Mouse (Mus musculus) embryonic facial prominence, embryonic 15.5 days (tissue): ENCODE measurements around the gene Adam21. TPM values are rescaled to one million over a fixed set of nuclear protein-coding genes. Genes with fewer than 3 reads are reported as not detected.
A peak's percentile ranks its signal among the peaks of the same experiment; 100 is the strongest.
"Not testable (repeated sequence)": the region's sequence is repeated elsewhere in the genome, so short reads cannot be mapped to it uniquely, and the experiment has no call there.

Experiments used
- ATAC-seq: fragments of 200-750 bp; cut with Nextera tagmentation; 2 replicates; pipeline ENCODE4 v1.8.0; 2017; ENCODE audit warnings: low read depth, moderate TSS enrichment; ENCODE audit not compliant: insufficient number of reproducible peaks, low FRiP score, low TSS enrichment
- H3K27ac ChIP-seq: fragments of 300-500 bp; sonication (generic); replicated peaks from 2 replicates; pipeline ENCODE4 v1.5.1; 2015; ENCODE audit warnings: mild to moderate bottlenecking, inconsistent platforms
- H3K27me3 ChIP-seq: fragments of 300-500 bp; sonication (generic); 2 replicates; pipeline ENCODE4 v1.6.1; 2015; ENCODE audit warnings: inconsistent platforms
- H3K36me3 ChIP-seq: fragments of 300-500 bp; sonication (generic); 2 replicates; pipeline ENCODE4 v1.6.1; 2015; ENCODE audit warnings: mild to moderate bottlenecking, inconsistent platforms
- H3K4me1 ChIP-seq: fragments of 300-500 bp; sonication (generic); 2 replicates; pipeline ENCODE4 v1.6.1; 2015; ENCODE audit warnings: inconsistent platforms
- H3K4me2 ChIP-seq: fragments of 300-500 bp; sonication (generic); replicated peaks from 2 replicates; pipeline ENCODE4 v1.6.1; 2015; ENCODE audit warnings: mild to moderate bottlenecking, inconsistent platforms
- H3K4me3 ChIP-seq: fragments of 300-500 bp; sonication (generic); replicated peaks from 2 replicates; pipeline ENCODE4 v1.5.1; 2015; ENCODE audit warnings: mild to moderate bottlenecking, inconsistent platforms
- H3K9ac ChIP-seq: fragments of 300-500 bp; sonication (generic); 2 replicates; pipeline ENCODE4 v1.6.1; 2015; ENCODE audit warnings: inconsistent platforms
- H3K9me3 ChIP-seq: fragments of 300-500 bp; sonication (generic); replicated peaks from 2 replicates; pipeline ENCODE4 v1.6.1; 2016; ENCODE audit warnings: inconsistent platforms
- WGBS: fragments of 180-500 bp; shearing (Covaris S2); methylation state at CpG from one replicate; pipeline ENCODE4 v1.1.7; 2015; 5-methylcytosine and 5-hydroxymethylcytosine counted together
- polyA plus RNA-seq: library from polyadenylated mRNA; unstranded; fragments of >200 nt; fragmentation: Nextera tagmentation; extraction: Ambion mirVana; gene quantifications from 2 replicates; pipeline ENCODE4 v1.2.1, GENCODE M21; 2015

Gene Adam21
- polyA plus RNA-seq, 1 experiment from 2014 or later = 0.49 TPM

- Histone ChIP-seq H3K9me3 (no peaks in the 10 kb centered on the region), H3K4me3 (peak overlapping the region; percentile 87), H3K4me2 (peak overlapping the region; percentile 59), H3K27ac (no peak overlapping the region), H3K4me1 (peaks cover 6% of the 10 kb centered on the region; the same call in 1 of the 2 replicates), H3K9ac (peak overlapping the region; percentile 61; the same call in 1 of the 2 replicates), H3K27me3 (no peaks in the 10 kb centered on the region), H3K36me3 (no peaks in the 10 kb centered on the region)
- WGBS = 32% methylated on average over 4 of the region's 4 CpGs
- ATAC-seq = peak; percentile 24; the same call in 1 of the 2 replicates
Measured at GRCm38 (mm10) chr12:81533029-81533419, 35.2 kb downstream of the Adam21 start.

- WGBS = under 1% methylated on average over 46 of the region's 46 CpGs
- ATAC-seq = peak; percentile 90
- peak within 1 kb of the TSS; percentile 75 for H3K27ac ChIP-seq
Measured at GRCm38 (mm10) chr12:81532316-81533028, 35.8 kb downstream of the Adam21 start, which contains the start of the genes Gm20498 and Synj2bp. Gm20498 (minus strand) TSS chr12:81532905. Synj2bp (minus strand) TSS chr12:81532911.

GRCm38 (mm10) chr12:81530587-81530986 lies 37.7 kb downstream of the Adam21 start:
- H3K36me3 ChIP-seq, ATAC-seq, H3K27ac ChIP-seq, H3K4me1 ChIP-seq, H3K27me3 ChIP-seq, H3K9me3 ChIP-seq, H3K4me3 ChIP-seq, H3K4me2 ChIP-seq, H3K9ac ChIP-seq: not testable (repeated sequence)
- WGBS = 63% methylated on average over 8 of the region's 8 CpGs

More at GRCm38 (mm10) chr12:81532316-81533028, 35.8 kb downstream of the Adam21 start, which contains the start of the genes Gm20498 and Synj2bp:
- Histone ChIP-seq H3K4me1 (peaks cover 6% of the 10 kb centered on the region; the same call in 1 of the 2 replicates), H3K4me2 (peak within 1 kb of the TSS; percentile 59), H3K4me3 (peak within 1 kb of the TSS; percentile 87), H3K9me3 (no peaks in the 10 kb centered on the region), H3K9ac (peak within 1 kb of the TSS; percentile 61), H3K36me3 (no peaks in the 10 kb centered on the region), H3K27me3 (no peaks in the 10 kb centered on the region)

Other genes with a start within 250 kb of the Adam21 start
- 6.2 and 6.7 TPM in 2 replicates for gene Slc8a3, start 235.3 kb downstream of the Adam21 start, polyA plus RNA-seq
- 0.16 and 0.25 TPM in 2 replicates for gene Gm4787, start 189.0 kb downstream of the Adam21 start, polyA plus RNA-seq
- gene Adam4, start 146.5 kb downstream of the Adam21 start, polyA plus RNA-seq = 0.60 and 0.76 TPM in 2 replicates
- 119 and 123 TPM in 2 replicates for gene Cox16, start 83.3 kb downstream of the Adam21 start, polyA plus RNA-seq
- gene Gm20498, start 35.6 kb downstream of the Adam21 start, polyA plus RNA-seq = 23.2 and 23.6 TPM in 2 replicates
- 34.9 and 36.5 TPM in 2 replicates for gene Synj2bp, start 35.6 kb downstream of the Adam21 start, polyA plus RNA-seq
- gene Med6, start 26.5 kb upstream of the Adam21 start, polyA plus RNA-seq = 52.9 and 59.8 TPM in 2 replicates
- 6.5 and 6.8 TPM in 2 replicates for gene Ttc9, start 62.8 kb upstream of the Adam21 start, polyA plus RNA-seq
- 1.8 and 2.0 TPM in 2 replicates for gene Map3k9, start 212.7 kb upstream of the Adam21 start, polyA plus RNA-seq